Mouse (Mus musculus) liver (tissue): ENCODE results near the gene Gas7.
A peak's percentile ranks its signal among the peaks of the same experiment; 100 is the strongest.

ENCODE experiments used
- DNase-seq: peaks from one replicate; pipeline ENCODE4 v3.0.0-alpha.2; 2020; ENCODE audit warnings: mixed read lengths

Gas7 gene

GRCm38 (mm10) chr11:67579136-67579535 lies 123.9 kb downstream of the Gas7 start:
- DNase-seq = no peak

DNA sequence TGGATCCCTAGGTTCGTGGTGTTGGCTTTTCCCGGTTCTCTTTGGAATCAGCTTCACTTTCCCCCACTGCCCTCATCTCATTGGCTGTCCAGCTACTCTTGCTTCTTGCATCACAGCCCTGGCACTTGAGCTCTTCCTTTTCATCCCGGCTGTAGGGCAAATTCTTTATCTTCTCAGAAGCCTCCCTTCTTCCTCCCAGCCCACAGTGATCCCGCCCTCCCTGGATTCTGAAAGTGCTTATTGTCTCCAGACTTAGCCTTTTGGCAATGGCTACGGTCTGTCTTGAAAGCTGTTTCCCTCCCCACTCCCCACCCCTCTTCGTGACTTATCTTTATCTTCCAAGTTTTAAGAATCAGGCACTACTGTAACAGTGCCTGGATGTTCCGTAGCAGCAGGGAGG lies 126.3 kb downstream of the Gas7 start:
- DNase-seq = no peak

- no peak for DNase-seq
Observed at GRCm38 (mm10) chr11:67582570-67582969, 127.3 kb downstream of the Gas7 start.

DNA sequence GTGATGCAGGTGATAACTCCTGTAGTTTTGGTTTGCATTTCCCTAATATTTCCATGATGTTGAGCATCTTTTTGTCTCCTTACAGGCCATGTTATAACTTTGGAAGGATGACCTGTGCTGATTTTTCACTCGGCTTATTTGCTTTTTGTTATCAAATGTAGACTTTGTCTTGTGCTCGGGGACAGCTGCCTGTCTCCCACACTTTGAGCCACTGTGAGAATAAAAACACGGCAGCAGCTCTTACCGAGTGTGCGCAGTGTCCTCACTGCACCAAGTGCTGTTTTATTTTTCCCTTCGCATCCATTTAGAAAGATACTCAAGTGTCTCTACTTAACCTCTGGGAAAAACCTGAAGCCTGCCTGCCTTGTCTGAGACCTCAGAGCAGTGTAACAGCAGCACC lies 129.8 kb downstream of the Gas7 start:
- DNase-seq = no peak

- no peak for DNase-seq
Observed at GRCm38 (mm10) chr11:67585629-67586028, 130.4 kb downstream of the Gas7 start.

GRCm38 (mm10) chr11:67586231-67586994 lies 131.2 kb downstream of the Gas7 start:
- peak; percentile 15 for DNase-seq

DNA sequence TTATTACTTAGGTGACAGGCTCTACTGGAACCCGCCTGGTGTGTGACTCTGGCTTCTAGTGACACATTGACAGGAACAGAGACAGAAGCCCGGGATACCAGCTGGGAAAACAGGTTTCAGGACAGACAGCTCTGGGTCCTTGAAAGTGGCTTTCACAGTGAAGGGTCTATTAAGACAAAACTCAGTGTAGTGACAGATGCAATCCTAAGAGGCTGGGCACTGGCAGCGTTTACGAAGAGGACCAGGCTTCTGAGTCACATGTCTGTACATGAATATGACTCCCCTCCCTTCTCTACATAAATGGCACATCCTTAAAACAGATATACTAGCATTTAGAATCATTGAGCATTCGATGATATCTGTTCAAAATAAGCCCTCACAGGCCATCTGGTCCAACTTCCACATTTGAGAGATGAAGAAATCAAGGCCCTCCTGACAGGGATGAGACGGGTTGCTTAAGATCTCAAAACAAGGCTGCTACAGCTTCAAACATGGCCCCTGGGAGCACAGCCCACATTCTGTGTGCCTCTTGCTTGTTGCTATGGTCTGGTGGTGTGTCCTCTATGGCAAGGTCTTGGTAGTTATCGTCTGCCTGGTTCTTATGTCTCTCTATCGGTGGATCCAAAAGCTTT lies 133.1 kb downstream of the Gas7 start:
- no peak for DNase-seq

DNA sequence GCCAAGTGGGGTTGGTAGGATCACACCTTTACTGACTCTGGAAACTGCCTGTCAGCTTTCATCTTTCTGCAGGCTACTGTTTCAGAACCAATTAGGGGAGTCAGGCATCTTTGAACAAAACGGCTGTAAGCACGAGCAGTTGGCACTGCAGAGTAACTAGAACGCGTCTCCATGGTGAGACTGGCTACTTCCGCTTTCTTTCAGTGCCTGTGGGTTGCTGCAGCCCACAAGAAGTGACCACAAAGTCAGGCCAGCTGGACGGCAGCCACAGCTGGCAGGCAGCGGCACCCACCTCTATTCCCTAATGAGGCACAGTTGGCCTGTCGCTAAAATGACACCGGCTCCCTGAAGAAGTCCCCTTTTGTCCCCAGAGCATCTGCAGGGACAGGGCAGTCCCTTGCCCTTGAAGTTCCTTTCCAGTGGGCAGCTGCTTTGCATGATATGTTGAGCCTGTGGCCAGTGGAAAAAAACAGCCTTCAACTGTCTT lies 133.6 kb downstream of the Gas7 start:
- DNase-seq = peak; percentile 49

DNA sequence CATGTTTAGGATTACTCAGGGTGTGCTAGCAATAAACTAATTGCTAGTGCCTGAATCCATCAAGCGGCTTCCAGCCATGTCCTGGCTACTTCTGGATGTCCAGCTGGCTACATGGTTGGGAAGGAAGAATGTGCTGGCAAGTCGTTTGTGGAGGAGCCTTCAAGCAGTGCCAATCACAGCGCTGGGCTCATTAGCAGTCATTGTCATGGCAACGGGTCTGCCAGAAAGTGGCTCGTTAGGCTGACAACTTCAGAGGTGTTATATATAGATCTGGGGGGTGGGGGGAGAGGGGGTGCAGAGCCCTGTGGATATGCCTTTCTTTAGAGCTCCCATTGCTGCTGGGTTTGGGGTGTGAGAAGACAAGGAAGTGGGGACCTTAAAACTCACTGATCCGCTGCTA lies 141.0 kb downstream of the Gas7 start:
- DNase-seq = no peak

GRCm38 (mm10) chr11:67596856-67597255 lies 141.6 kb downstream of the Gas7 start:
- DNase-seq = no peak

GRCm38 (mm10) chr11:67597388-67597787 lies 142.2 kb downstream of the Gas7 start:
- no peak for DNase-seq

- no peak for DNase-seq
Observed at GRCm38 (mm10) chr11:67599141-67599540, 143.9 kb downstream of the Gas7 start.

- DNase-seq = no peak
Observed at GRCm38 (mm10) chr11:67600710-67601430, 145.6 kb downstream of the Gas7 start.

DNA sequence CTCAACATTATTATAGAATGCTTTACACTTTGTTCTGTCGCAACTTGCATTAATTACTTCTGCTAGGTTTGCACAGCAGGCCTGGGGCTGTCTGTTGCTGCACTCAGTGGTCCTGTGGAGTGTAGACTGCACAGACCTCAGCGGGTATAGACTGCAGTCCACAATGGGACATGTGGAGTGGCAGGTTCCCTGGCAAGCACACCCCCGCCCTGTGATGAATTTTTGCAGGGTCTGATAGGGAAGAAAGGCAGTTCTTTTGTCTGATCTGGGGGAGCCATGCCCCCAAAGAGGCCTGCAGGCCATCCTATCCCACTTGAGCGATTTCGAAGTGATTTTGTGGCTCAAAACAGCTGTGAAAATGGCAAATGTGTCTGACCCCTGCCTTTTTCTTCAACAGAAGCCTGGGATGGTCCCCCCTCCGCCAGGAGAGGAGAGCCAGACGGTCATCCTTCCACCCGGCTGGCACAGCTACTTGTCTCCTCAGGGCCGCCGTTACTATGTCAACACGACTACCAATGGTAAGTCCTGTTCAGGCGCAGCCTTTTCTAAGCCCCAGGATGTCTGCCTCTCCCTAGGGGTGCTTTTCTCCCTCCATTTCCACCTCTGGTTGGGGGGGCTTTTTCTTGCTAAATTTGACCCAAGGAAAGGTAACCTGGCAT lies 147.6 kb downstream of the Gas7 start:
- no peak for DNase-seq

- no peak for DNase-seq
Observed at GRCm38 (mm10) chr11:67604481-67604880, 149.2 kb downstream of the Gas7 start.

DNA sequence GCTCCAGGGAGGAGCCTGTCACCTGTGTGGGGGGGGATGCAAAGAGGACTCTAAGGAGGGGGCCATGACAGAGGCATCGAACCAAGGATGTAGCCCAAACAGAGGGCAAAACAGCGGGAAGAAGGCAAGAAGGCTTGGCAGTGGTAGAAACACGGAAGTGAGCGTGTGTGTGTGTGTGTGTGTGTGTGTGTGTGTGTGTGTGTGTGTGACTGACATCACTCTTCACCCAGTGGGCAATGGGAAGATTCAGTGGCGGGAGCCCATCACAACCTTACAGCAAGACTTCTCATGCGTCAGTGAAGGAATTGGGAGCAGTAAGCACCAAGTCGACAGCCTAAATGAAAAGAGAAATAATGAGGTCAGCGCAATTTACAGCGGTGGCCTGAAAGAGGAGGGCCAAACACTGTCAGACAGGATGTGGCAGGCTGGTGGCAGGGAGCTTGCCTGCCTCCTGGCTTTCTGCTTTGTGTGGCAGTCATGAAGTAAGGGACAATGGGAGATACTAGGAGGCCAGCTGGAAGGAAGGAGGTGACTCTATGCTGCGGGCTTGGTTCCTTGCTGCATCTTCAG lies 153.0 kb downstream of the Gas7 start:
- no peak for DNase-seq

- DNase-seq = no peak
Observed at GRCm38 (mm10) chr11:67612158-67612839, 157.1 kb downstream of the Gas7 start.

DNA sequence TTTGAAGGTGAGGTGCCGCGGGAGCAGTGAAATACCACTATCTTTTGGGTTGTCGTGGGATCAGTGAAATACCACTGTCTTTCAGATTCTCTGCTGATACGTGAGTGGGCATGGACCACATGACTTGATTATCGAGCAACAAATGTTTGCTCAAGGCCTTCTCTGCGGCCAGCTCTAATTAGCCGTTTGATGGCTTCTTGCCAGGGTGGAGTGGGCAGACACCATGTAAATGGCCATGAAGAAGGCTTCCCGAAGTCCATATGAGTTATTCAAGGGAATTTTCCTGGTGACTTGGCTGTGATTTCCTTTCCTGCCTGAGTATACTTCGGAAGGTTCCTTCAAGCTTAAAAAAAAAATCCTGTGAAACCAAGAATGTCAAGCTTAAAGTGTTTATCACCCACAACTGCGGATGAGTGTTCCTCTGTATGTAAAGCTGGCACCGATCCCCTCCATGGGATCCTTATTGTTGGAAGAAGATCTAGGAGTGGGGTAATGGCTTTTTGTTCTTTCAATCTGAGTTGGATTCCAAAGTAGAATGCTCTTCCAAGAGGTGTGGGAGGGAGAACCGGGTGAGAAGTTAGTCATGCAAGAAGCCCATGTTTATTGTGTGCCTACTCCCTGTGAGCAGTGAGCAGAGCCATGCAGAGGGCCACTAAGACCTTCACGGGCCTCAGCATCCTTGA lies 161.5 kb downstream of the Gas7 start:
- DNase-seq = no peak

GRCm38 (mm10) chr11:67622340-67622739 lies 167.1 kb downstream of the Gas7 start:
- no peak for DNase-seq

DNA sequence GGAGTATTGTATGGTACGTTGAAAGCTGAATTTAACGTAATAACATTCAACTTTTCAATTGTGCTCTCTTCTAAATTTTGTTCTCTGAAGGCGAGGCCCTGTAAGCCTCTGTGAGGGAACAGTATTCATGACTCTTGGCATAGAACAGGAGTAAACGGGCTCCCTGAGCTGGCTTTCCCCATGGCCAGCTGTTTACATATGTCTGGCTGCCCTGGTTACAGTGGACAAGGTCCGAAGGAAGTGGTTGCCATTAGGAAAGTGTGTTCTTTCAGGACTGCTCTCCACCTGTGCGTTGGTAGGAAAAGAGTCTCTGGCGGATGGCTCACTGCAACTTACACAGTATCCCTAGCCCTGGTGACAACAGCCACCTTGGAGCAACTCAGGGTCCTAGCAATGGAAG lies 171.9 kb downstream of the Gas7 start:
- no peak for DNase-seq

GRCm38 (mm10) chr11:67628522-67628921 lies 173.3 kb downstream of the Gas7 start:
- peak; percentile 35 for DNase-seq

GRCm38 (mm10) chr11:67632906-67633305 lies 177.7 kb downstream of the Gas7 start:
- no peak for DNase-seq
